Mouse (Mus musculus): ENCODE measurements around the gene Lpar1.
A peak's percentile ranks its signal among the peaks of the same experiment; 100 is the strongest.

Gene Lpar1

DNA sequence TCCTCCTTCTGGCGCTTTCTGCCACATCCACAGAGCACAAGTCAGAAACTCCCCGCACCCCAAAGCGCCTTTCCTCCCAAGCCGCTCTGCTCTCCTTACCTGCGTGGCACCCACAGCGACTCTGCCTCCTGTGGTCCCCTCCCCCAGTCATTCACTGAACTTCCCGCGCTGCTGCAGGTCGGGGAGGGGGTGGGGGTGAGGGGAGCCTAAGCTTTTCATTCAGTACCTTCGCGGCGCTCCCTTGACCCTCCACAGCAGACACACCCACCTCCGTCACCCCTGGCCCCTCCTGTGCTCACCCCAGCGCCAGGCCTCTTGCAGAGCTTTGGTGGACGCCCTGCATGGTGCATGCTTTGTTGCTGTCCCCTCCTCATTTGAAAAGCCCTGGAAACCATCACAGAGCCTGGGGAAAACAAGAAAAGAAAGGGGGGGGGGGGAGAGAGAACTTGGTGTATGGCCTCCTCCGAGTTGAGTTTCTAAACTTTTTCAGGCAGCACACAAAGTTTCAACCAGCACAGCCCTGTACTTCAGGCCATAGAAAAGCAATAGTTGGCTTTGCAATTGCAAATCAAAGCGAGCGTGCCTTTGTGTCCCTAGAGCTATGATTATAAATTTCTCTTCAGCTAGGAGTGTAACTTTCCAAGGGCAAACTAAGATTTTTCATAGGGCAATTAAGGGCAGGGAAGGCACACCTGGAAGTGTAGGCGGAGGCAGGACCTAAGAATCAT lies at the start of gene Lpar1:
Gene Lpar1 (minus strand): TSS at position 268 of the 728 bp plus-strand sequence.
- no peak for DNase-seq (ENCODE audit: low read depth, low spot score)

GRCm38 (mm10) chr4:58585942-58586341 lies 32.2 kb upstream of the Lpar1 start:
- DNase-seq (ENCODE audit: low read depth, low spot score): no peak

DNA sequence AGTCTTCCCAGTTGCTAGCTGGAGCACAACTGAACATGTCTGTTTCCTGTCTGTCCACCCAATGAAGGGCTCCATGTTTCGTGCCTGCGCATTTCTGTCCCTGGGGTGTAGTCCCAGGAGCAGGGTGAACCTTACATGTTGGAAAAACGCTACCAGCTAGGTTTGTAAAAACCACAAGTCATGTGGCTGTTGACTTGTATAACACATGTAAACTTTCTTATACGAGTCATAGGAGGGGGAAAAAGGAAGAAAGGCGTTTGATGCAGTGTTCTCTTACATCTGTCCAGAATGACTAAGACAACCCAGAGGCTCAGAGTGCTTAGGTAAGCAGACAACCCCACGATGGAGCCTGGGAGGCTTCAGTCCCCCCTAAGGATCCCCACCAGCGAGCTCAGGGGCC lies 27.5 kb upstream of the Lpar1 start:
- DNase-seq (ENCODE audit: low read depth, low spot score): no peak

DNA sequence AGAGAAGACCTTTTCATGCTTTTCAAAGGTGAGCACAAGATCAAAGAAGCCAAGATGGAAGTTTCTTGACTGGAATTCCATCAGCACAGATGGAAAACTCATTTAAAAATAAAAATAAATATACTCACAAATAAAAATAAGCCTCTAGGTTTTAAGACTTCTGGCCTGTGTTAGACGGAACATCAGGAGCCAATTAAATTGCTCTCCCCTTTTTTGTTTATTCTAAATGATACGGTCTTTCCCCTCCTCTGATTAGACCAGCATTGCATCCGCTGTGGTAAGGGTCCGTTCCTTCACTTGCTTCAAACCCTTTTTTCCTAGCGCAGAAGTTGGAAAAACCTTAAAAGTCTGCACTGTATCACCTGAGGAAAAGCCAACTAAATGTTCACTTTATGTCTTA lies 26.8 kb upstream of the Lpar1 start:
- no peak for DNase-seq (ENCODE audit: low read depth, low spot score)

- DNase-seq (ENCODE audit: low read depth, low spot score): no peak
These were observed 26.4 kb upstream of the Lpar1 start for GRCm38 (mm10) chr4:58580098-58580497.

DNA sequence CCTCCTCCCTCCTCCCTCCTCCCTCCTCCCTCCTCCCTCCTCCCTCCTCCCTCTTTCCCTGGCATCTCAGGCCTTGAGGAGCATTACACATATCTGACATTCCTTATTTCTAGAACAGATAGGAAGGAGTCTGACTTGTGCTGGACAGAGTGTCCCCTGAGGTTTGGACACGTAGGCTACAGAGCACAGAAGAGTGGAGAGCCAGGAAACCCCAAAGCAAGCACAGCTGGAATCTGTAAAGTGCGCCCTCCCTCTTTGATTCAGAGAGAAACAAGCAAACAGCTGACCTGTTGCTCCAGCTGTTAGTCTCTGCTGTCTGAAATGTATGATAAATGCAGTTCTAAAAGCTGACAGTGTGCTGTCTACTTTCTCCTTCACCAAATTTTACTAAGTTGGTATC lies 24.8 kb upstream of the Lpar1 start:
- DNase-seq (ENCODE audit: low read depth, low spot score): no peak

DNA sequence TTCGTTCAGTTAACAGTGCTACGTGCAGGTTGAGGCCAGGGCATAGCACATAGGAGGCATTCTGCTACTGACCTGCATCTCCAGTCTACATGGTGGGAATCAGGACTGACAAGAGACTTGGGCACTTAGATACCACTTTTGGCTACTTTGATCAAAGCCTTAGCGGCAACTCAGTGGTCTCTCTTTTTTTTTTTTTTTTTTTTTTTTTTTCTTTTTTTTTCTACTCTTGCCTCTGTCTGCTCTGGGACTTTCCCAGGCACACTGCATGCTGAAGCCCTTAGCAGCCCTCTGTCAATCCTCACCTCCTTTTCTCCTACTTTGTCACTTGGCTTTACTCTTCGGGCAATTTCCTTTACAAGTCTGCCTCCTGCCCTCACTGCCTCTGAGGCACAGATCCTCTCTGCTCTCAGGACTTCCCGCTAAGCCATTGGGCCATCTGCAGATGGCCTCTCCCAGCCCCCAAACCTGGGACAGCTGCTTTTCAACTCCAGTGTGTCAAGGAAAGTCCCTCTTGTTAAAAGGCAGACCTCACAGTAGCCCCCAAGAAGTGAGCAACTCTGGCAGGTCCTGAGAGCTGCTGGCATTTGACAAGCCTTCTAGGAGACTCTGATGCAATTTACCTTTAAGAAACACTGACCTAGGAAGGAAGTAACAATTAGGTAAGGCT lies 23.8 kb upstream of the Lpar1 start:
- DNase-seq (ENCODE audit: low read depth, low spot score): no peak

GRCm38 (mm10) chr4:58575831-58576230 lies 22.1 kb upstream of the Lpar1 start:
- DNase-seq (ENCODE audit: low read depth, low spot score): no peak

DNA sequence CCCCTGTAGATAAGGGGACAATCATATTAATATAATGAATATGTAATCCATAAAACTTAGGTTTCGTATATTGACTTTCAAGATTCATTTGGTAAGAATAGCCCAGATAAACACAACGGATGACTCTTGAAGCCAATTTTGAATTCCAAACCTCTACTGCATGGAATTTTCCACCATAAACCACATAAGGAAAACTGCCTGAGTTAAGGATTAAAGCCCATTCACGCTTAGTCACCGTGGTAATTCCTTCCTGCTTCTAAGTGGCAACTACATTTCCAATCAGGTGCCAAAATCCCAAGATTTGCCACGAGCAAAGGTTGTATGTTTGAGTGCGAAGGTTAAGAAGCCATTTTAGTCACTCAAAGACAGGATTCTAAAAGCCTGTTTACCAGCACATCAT lies 20.3 kb upstream of the Lpar1 start:
- DNase-seq (ENCODE audit: low read depth, low spot score): peak; percentile 10

DNA sequence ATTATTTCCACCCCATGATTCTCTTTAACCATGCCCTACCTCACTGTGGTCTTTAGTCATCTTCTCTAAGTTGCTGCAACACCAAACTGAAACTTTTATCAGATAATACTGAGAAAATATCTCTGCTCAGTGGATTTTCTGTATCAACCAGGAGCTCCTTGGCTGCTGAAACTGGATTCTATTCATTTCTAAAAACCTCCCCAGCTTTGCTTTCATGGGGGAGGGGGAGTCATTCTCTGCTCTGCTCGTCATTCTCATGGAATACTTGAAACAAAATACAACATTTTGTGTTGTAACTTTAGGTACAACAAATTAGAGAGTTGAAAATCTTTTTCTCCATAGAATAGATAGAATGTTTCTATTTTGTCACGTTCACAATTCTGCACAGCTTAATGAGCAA lies 18.7 kb upstream of the Lpar1 start:
- no peak for DNase-seq (ENCODE audit: low read depth, low spot score)

- DNase-seq (ENCODE audit: low read depth, low spot score): no peak
These were observed 18.0 kb upstream of the Lpar1 start for GRCm38 (mm10) chr4:58571661-58572060.

GRCm38 (mm10) chr4:58571232-58571631 lies 17.5 kb upstream of the Lpar1 start:
- DNase-seq (ENCODE audit: low read depth, low spot score): no peak

DNA sequence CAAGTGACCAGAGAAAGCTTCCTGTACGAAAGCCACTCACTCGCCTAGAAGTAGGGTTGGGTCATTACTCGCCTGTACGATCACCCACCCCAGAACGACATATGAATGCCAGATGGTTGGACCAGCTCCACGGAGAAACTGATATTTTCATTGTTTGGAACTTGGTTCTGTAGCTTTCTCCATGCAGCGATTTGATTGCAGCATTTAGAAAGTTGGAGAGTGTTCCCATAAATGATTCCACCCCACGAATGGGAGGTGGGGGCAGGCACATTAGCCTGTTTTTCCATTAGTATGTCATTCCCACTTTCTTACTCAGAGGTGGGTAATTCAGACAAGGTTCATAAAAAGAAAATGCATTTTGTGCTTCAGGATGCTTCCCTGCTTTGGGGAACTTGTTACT lies 14.8 kb upstream of the Lpar1 start:
- DNase-seq (ENCODE audit: low read depth, low spot score): no peak

GRCm38 (mm10) chr4:58562776-58563175 lies 9.1 kb upstream of the Lpar1 start:
- no peak for DNase-seq (ENCODE audit: low read depth, low spot score)

DNA sequence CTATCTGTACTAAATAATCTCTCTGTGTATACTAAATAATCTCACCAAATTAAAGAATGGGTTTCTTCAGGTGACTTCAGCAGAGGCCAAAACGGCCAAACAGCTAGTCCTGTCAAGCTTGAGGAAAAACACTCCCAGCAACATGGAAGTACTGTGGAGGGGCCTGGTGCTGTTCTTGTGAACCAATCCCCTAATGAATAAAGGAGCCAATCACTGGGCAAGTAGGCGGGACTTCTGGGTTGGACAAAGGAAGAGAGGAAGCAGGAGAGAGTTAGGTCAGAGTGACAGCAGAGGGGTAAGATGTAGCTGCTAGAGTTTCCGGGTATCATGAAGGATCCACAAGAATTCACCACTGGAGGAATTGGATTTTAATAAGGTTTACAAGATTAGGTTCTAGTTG lies 3.3 kb upstream of the Lpar1 start:
- no peak for DNase-seq (ENCODE audit: low read depth, low spot score)

GRCm38 (mm10) chr4:58554359-58554838 lies 701 bp upstream of the Lpar1 start:
- DNase-seq (ENCODE audit: low read depth, low spot score): peak; percentile 62

- peak; percentile 62 for DNase-seq (ENCODE audit: low read depth, low spot score)
These were observed 717 bp downstream of the Lpar1 start for GRCm38 (mm10) chr4:58552731-58553630.

GRCm38 (mm10) chr4:58552229-58552628 lies 1.5 kb downstream of the Lpar1 start:
- no peak for DNase-seq (ENCODE audit: low read depth, low spot score)

DNA sequence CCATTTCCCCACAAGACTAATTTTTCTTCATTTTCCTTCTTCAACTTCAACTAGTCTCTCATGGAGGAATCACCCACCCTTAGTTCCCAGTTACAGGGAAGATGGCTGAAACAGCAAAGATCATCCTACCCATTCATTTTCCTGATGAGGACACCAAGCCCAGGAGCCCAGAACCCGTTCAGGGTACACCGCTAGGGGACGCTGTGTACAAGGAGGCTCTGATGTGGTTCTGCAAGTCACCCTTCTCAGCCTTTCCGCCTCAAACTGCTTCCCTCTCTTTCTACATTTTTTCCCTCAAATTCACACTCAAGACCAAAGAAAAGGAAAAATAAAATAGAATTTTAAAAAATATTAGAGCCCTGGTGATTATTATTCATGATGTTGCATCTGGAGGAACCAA lies 1.9 kb downstream of the Lpar1 start:
- DNase-seq (ENCODE audit: low read depth, low spot score): peak; percentile 80

DNA sequence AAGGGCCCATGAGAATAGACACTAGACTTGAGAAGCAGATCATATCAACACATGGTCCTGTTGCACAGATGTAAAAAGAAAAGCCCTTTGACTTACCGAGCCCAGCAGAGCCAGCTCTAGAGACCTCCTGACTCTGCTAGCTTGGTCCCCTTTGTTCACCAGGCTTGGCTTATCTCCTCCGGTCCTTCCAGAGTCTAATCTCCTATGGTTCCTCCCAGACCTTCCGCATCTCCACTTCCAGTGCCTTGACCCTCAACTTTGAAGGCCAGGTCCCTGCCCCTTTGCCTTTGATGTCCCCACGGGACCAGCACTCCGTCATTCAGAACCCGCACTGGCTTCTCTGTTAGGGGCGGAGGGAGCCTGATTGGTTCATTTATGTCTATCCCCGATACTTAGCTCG lies 6.0 kb downstream of the Lpar1 start:
- DNase-seq (ENCODE audit: low read depth, low spot score): no peak

- DNase-seq (ENCODE audit: low read depth, low spot score): peak; percentile 11
These were observed 6.5 kb downstream of the Lpar1 start for GRCm38 (mm10) chr4:58547273-58547565.

Data from brain, adult 2 months (tissue).